Mouse (Mus musculus) embryo, embryonic 11.5 days (tissue): ENCODE data around the gene Lasp1.
A peak's percentile ranks its signal among the peaks of the same experiment; 100 is the strongest.
"Not testable (repeated sequence)": the region's sequence is repeated elsewhere in the genome, so short reads cannot be mapped to it uniquely, and the experiment has no call there.

Source experiments
- DNase-seq: peaks from one replicate; pipeline ENCODE4 v3.0.0-alpha.2; 2012; ENCODE audit warnings: low read depth, low spot score

The Lasp1 gene

DNA sequence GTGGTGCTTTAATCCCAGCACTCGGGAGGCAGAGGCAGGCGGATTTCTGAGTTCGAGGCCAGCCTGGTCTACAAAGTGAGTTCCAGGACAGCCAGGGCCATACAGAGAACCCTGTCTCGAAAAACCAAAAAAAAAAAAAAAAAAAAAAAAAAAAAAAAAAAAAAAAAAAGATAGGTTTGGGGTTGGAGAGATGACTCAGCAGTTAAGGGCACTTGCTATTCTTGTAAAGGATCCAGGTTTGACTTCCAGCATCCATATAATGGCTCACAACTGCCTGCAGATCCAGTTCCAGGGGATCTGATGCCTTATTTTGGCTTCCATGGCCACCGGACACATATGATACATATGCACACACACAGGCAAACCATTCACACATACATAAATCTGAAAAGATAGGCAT, 73.6 kb downstream of the Lasp1 start:
- DNase-seq: not testable (repeated sequence)

DNA sequence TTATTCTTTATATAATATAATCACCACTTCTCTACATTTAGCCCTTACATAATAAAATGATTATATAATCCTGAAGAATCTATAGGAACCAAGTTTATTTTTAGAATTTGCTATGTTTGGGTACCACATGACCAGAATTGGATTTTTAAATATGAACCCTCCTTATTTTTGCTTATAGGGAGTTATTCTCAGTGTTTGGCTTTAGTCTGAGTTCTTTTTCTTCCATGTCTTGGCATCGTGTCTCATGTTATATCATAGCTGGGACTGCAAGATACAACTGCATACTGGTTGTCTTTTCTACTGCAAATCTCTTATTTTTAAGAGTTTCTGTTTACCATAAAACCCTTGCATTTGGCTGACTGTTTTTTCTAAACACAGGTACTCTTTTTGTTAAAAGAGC, 75.6 kb downstream of the Lasp1 start:
- no peak for DNase-seq

DNA sequence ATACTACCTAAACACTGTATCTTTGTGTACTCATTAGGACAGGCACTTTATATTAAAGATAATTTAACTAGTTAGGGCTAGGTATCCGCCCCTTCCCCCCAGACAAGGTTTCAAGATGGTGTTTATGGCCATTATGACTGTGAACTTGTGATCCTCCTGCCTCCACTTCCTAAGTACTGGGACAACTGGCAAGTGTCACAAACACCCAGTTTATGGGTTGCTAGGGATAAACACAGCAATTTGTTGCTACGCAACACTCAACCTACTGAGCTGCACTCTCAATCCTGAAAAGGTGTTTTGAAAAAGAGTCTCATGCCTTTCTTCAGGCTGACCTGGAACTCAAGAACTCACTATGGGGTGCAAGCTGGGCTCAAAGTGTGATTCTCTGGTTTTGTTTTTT, 78.5 kb downstream of the Lasp1 start:
- DNase-seq: no peak

DNA sequence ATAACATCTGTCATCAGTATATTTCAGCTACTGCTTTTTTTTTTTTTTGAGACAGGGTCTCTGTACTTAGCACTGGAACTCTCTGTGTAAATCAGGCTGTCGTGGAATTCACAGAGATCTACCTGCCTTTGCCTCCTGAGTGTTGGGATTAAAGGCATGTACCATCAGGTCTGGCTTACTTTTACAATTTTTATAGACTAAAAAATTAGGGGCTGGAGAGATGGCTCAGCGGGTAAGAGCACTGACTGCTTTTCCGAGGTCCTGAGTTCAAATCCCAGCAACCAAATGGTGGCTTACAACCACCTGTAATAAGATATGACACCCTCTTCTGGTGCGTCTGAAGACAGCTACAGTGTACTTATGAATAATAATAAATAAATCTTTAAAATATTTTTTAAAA, 81.6 kb downstream of the Lasp1 start:
- no peak for DNase-seq

DNA sequence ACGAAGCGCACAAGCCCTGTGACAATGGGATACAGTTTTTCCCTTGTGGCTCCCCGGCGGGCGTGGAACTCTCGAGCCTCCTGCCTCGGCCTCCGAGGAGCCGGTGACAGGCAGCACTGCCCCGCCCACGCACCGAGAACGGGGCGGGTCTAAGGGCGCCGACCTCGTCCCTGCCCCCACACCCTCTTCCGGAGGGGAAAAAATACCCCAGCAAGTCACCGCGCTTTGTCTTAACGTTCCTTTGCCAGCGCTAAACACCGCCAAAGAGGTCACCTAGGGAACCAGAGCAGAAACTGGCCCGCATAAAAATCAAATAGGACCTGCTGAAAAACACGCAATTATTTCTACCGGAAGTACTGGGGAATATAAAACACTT, 84.7 kb downstream of the Lasp1 start:
- peak; percentile 61 for DNase-seq

DNA sequence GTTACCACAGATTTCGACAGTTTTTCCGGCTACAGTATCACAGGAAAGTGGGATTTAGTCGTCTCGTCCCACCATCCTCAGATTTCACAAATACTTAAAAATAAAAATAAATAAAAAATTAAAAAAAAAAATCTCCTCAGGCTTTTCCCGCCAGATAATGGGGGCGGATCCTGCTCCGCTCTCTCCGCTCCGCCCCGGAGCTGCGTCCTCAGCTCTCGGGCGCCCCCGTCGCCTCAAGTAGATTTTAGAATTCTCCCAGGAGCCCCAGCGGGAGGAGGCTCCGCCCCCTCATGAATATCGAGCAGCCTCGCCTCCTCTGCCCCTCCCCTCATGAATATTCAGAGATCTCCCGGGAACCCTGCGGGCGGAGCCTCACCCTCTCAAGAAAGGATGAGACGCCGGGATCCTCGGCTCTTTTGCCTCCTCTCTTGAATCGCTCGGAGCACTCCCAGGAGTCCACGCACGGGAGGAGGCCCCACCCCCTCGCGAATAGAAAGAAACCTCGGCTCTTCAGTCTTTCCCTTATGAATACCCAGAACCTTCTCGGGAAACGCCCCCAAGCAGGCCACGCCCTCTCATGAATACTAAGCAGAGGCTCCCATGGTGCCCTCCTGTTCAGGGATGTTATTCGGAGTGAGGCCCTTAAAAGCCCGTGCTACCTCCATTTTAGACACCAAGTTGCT, 85.3 kb downstream of the Lasp1 start, which contains the start of gene Fbxo47:
Gene Fbxo47, minus strand, starts transcription at position 237 of the 683 bp plus-strand sequence.
- DNase-seq: peak; percentile 98

DNA sequence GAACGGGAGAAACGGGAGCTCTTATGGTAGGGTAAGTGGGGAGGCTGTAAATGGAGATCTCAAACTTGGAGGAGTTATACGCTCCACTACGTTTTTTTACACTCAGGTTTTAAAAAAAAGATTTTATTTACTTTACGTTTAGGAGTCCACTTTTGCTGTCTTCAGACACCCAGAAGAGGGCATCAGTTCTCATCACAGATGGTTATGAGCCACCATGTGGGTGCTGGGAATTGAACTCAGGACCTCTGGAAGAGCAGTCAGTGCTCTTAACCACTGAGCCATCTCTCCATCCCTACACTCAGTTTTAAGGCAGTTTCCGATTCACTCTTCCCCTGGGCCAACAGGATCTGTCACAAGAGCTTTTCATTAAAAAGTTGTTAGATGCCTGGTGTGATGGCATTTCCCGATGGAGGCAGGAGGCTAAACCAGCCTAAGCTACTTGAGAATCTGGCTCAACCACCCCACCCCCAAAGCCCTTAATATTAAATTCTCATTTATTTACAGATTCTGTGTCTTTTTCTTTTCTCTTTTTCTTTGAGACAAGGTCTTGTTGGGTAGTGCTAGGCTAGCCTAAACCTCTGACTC, 85.9 kb downstream of the Lasp1 start:
- no peak for DNase-seq

DNA sequence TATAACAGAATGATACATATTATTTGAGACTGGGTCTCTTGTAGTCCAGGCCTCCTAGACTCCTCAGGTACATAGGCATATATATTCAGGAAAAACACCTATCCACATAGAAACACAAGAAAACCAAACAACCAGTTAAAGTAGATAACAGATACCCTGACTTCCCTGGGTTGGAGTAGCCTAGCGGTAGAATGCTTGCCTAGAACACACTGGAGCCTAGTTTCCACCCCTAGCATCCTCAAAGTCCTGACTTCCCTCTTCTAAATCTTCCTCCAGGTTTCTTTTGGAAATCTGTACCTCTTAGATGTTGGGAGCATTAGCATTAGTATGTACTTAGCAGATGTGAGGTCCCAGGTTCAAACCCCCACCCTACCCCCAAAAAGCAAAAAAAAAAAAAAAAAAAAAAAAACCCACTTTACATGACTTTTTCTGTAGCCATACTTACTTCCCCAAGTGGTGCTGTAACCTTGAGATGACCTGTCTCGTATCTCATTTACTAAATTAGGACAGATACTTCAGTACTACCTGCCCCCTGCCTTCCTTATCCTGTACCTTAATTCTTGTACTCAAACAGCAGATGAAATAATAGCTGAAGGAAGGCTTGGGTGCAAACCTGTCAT, 86.6 kb downstream of the Lasp1 start:
- DNase-seq: no peak
